ENCODE assay signal across 10 mouse cellular contexts in genomic region chr9:103595190-103595837, GRCm38 (mm10).
DNase-seq lines count a peak whose midpoint lies in the region; ATAC-seq and TF ChIP-seq lines count a peak whose summit lies in the region.
"Had no signal": no experiment of that assay in that cellular context is flagged by ENCODE, and none has a peak within 500 bp of the region (broad histone marks: within the 10 kb centered on the region; RNA-seq: fewer than 3 reads in every experiment).

No protein-coding gene starts in this region.

- no peaks in the 10 kb centered on the region; the same call in 1 of the 2 replicates for H3K27me3 ChIP-seq in kidney, adult 2 months (replicated peaks; ENCODE audit: control insufficient read depth, insufficient read depth, low read length)
- no peaks in the 10 kb centered on the region for H3K27me3 ChIP-seq in forebrain, embryonic 14.5 days (replicated peaks; ENCODE audit: control insufficient read depth, insufficient read depth, low read length)
- no peaks in the 10 kb centered on the region for H3K27me3 ChIP-seq in neural tube, embryonic 12.5 days (replicated peaks)

- no peaks in the 10 kb centered on the region for H3K4me1 ChIP-seq in kidney, adult 2 months (ENCODE audit: control insufficient read depth, insufficient read depth, low read length)
- peaks cover 16% of the 10 kb centered on the region for H3K4me1 ChIP-seq in forebrain, embryonic 14.5 days (ENCODE audit: control insufficient read depth, insufficient read depth, low read length)
- H3K4me1 ChIP-seq in neural tube, embryonic 12.5 days = peaks cover 14% of the 10 kb centered on the region

- no peak overlapping the region for H3K9ac ChIP-seq in forebrain, embryonic 14.5 days (ENCODE audit: low read length)
- H3K9ac ChIP-seq in neural tube, embryonic 12.5 days = no peak overlapping the region

- no peaks in the 10 kb centered on the region for H3K36me3 ChIP-seq in kidney, adult 2 months (ENCODE audit: control insufficient read depth, insufficient read depth, low read length)
- no peaks in the 10 kb centered on the region for H3K36me3 ChIP-seq in forebrain, embryonic 14.5 days (ENCODE audit: control insufficient read depth, insufficient read depth, low read length)
- no peaks in the 10 kb centered on the region for H3K36me3 ChIP-seq in neural tube, embryonic 12.5 days
- H3K36me3 ChIP-seq: G1E had no signal

- no peak overlapping the region for H3K27ac ChIP-seq in kidney, adult 2 months (ENCODE audit: insufficient read depth, low read depth, low read length)
- no peak overlapping the region; the same call in 1 of the 2 replicates for H3K27ac ChIP-seq in forebrain, embryonic 14.5 days (ENCODE audit: low read depth, low read length)
- H3K27ac ChIP-seq in neural tube, embryonic 12.5 days = no peak overlapping the region

- H3K4me3 ChIP-seq in kidney, adult 2 months (ENCODE audit: insufficient read depth, low read depth, low read length) = no peak overlapping the region
- H3K4me3 ChIP-seq in forebrain, embryonic 14.5 days (ENCODE audit: low read depth, low read length) = no peak overlapping the region
- no peak overlapping the region for H3K4me3 ChIP-seq in neural tube, embryonic 12.5 days
- H3K4me3 ChIP-seq: erythroblast, embryonic 14.5 days had no signal

- TF ChIP-seq CTCF in kidney, adult 2 months (conservative IDR thresholded peaks at IDR 0.05; ENCODE audit: insufficient read depth, insufficient read length, low read depth, low read length) = no peak

- no peak for TF ChIP-seq POLR2A in kidney, adult 2 months (IDR thresholded peaks at IDR 0.05; ENCODE audit: low read depth, low read length)

- no peaks in the 10 kb centered on the region for H3K9me3 ChIP-seq in forebrain, embryonic 14.5 days (replicated peaks; ENCODE audit: control insufficient read depth, low read length)
- H3K9me3 ChIP-seq in neural tube, embryonic 12.5 days = no peaks in the 10 kb centered on the region

- no peak overlapping the region for H3K4me2 ChIP-seq in forebrain, embryonic 14.5 days (ENCODE audit: low read length)
- H3K4me2 ChIP-seq in neural tube, embryonic 12.5 days (replicated peaks) = no peak overlapping the region

- peak; percentile 25 for DNase-seq in kidney, postnatal 10 days
- no peak for DNase-seq in kidney, adult 2 months
- DNase-seq in forebrain, embryonic 14.5 days (ENCODE audit: low spot score) = peak; percentile 97
- DNase-seq in layer of hippocampus, postnatal 10 days (ENCODE audit: low spot score in 2 of 2) = peak; percentile 71 to 76
- DNase-seq in thymus, adult 18-20 months = no peak
- DNase-seq in kidney, adult 8-10 months = no peak

- peak; percentile 96 for ATAC-seq in forebrain, embryonic 14.5 days
- ATAC-seq in neural tube, embryonic 12.5 days (ENCODE audit: low FRiP score, low read depth) = peak; percentile 90
- no peak for ATAC-seq in activated CD4-positive, CD25-positive, alpha-beta regulatory T cell, adult 4 months

- 69% methylated on average over 6 of the region's 6 CpGs for WGBS in kidney, adult 2 months
- 16% methylated on average over 6 of the region's 6 CpGs for WGBS in forebrain, embryonic 14.5 days
- 31% methylated on average over 6 of the region's 6 CpGs for WGBS in neural tube, embryonic 12.5 days

Comparison
In these comparisons a context has a peak if more than half of its experiments do, and no peak if none do; other contexts are left out.
1. DNase-seq: peak in kidney, postnatal 10 days (single experiment), forebrain, embryonic 14.5 days (single experiment) and layer of hippocampus, postnatal 10 days (2 of 2); none in kidney, adult 2 months (single experiment), thymus, adult 18-20 months (0 of 2) and kidney, adult 8-10 months (0 of 2).